Mouse (Mus musculus) liver, postnatal 0 days (tissue): ENCODE measurements around the gene Mlf2.

Experiments used
- CTCF ChIP-seq: sonication (generic); IDR thresholded peaks from 2 replicates; pipeline ENCODE4 v1.5.1; 2016; ENCODE audit warnings: antibody characterized with exemption, low read depth
- EP300 ChIP-seq: IDR thresholded peaks from 2 replicates; pipeline ENCODE4 v1.6.1; 2016; ENCODE audit warnings: antibody characterized with exemption, low read depth, mild to moderate bottlenecking

GRCm38 (mm10) chr6:124961021-124961420 is 29.8 kb downstream of the Mlf2 start:
- TF ChIP-seq CTCF: no peak
- no peak for TF ChIP-seq EP300
